Mouse (Mus musculus): ENCODE results near the gene Enox1. TPM values are rescaled to one million over a fixed set of nuclear protein-coding genes. Genes with fewer than 3 reads are reported as not detected.

Enox1 gene
- polyA plus RNA-seq, 1 experiment, result not detected

DNA sequence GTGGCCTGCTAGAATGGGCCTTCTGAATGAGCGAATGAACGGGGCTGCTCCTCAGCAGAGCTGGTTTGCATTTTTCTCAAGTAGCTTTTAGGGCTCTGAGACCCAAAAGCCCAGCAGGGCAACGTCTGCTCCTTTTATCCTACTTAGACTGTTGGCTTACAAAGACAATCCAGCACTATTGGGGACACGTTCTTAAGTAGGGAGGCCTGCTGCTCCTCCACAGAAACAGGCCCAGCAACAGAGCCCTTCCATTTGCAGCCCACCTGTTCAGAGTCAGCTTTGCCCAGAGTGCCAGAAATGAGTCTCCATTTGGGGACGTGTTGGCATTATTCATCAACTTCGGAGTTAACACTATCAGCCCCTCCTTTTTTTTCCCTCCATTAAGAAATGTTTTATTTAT, 548.4 kb downstream of the Enox1 start:
- H3K27ac ChIP-seq (ENCODE audit: insufficient read depth, low read depth, low read length), result no peak overlapping the region
- TF ChIP-seq POLR2A (IDR thresholded peaks at IDR 0.05; ENCODE audit: borderline replicate concordance, low read depth, low read length) (no peak), CTCF (IDR thresholded peaks at IDR 0.05; ENCODE audit: low read depth, low read length) (no peak)
- no peak overlapping the region for H3K4me3 ChIP-seq (ENCODE audit: insufficient read depth, low read length)
- H3K4me1 ChIP-seq (ENCODE audit: control insufficient read depth, insufficient read depth, low read length), result no peaks in the 10 kb centered on the region

- H3K27ac ChIP-seq (ENCODE audit: insufficient read depth, low read depth, low read length), result no peak overlapping the region
- H3K4me3 ChIP-seq (ENCODE audit: insufficient read depth, low read length), result no peak overlapping the region
- no peak for TF ChIP-seq CTCF (IDR thresholded peaks at IDR 0.05; ENCODE audit: low read depth, low read length)
- no peak for TF ChIP-seq POLR2A (IDR thresholded peaks at IDR 0.05; ENCODE audit: borderline replicate concordance, low read depth, low read length)
- no peaks in the 10 kb centered on the region for H3K4me1 ChIP-seq (ENCODE audit: control insufficient read depth, insufficient read depth, low read length)
Observed at GRCm38 (mm10) chr14:77706511-77707246, 550.1 kb downstream of the Enox1 start.

GRCm38 (mm10) chr14:77707279-77707678, 550.7 kb downstream of the Enox1 start:
- Histone ChIP-seq H3K4me3 (ENCODE audit: insufficient read depth, low read length) (no peak overlapping the region), H3K4me1 (ENCODE audit: control insufficient read depth, insufficient read depth, low read length) (no peaks in the 10 kb centered on the region), H3K27ac (ENCODE audit: insufficient read depth, low read depth, low read length) (no peak overlapping the region)
- TF ChIP-seq CTCF (IDR thresholded peaks at IDR 0.05; ENCODE audit: low read depth, low read length) (no peak), POLR2A (IDR thresholded peaks at IDR 0.05; ENCODE audit: borderline replicate concordance, low read depth, low read length) (no peak)

DNA sequence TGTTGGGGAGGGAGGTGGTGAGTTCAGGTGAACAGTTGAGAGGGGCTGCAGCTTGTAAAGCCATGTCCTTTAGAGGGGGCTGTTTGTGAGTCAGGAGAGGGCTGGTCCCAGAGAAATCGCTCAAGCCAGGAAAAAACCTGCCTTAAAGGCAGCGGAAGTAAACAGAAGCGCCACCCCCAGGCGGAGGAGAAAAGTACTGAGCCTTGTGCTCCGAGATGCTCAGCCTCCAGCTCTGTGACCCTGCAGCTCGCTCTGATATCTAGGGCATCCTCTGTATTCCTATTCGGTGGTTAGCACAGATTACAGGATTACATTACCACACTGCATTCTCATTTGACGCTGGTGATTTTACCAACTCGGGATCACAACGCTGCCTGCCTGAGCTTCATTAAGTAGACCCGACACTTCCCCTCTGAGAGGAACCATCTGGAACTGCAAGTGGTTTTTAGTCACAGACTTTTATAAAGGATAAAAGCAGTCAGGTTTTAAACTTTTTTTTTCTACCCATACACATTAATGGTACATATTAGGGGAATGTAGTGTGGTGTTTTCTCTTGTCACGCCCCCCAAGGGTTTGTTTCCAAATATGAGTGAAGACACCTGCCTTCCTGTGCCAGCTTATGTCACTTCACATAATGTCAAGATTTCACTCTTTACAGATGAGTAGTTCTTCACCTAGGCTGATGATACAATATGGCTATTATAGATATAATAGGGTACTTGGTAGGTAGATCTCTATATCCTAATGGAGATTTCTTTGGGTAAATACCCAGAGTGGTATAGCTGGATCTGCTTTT, 552.0 kb downstream of the Enox1 start:
- Histone ChIP-seq H3K4me1 (ENCODE audit: control insufficient read depth, insufficient read depth, low read length) (no peaks in the 10 kb centered on the region), H3K27ac (ENCODE audit: insufficient read depth, low read depth, low read length) (no peak overlapping the region), H3K4me3 (ENCODE audit: insufficient read depth, low read length) (no peak overlapping the region)
- TF ChIP-seq CTCF (IDR thresholded peaks at IDR 0.05; ENCODE audit: low read depth, low read length) (no peak), POLR2A (IDR thresholded peaks at IDR 0.05; ENCODE audit: borderline replicate concordance, low read depth, low read length) (no peak)

- Histone ChIP-seq H3K27ac (ENCODE audit: insufficient read depth, low read depth, low read length) (no peak overlapping the region), H3K4me3 (ENCODE audit: insufficient read depth, low read length) (no peak overlapping the region)
- TF ChIP-seq CTCF (IDR thresholded peaks at IDR 0.05; ENCODE audit: low read depth, low read length), result no peak
Observed at GRCm38 (mm10) chr14:77714931-77715535, 558.5 kb downstream of the Enox1 start.

GRCm38 (mm10) chr14:77716981-77717380, 560.4 kb downstream of the Enox1 start:
- no peak overlapping the region for H3K4me3 ChIP-seq (ENCODE audit: insufficient read depth, low read length)
- H3K27ac ChIP-seq (ENCODE audit: insufficient read depth, low read depth, low read length), result no peak overlapping the region
- no peaks in the 10 kb centered on the region for H3K4me1 ChIP-seq (ENCODE audit: control insufficient read depth, insufficient read depth, low read length)
- no peak for TF ChIP-seq CTCF (IDR thresholded peaks at IDR 0.05; ENCODE audit: low read depth, low read length)
- TF ChIP-seq POLR2A (IDR thresholded peaks at IDR 0.05; ENCODE audit: borderline replicate concordance, low read depth, low read length), result no peak

More at GRCm38 (mm10) chr14:77714931-77715535, 558.5 kb downstream of the Enox1 start:
- no peaks in the 10 kb centered on the region for H3K4me1 ChIP-seq (ENCODE audit: control insufficient read depth, insufficient read depth, low read length)

DNA sequence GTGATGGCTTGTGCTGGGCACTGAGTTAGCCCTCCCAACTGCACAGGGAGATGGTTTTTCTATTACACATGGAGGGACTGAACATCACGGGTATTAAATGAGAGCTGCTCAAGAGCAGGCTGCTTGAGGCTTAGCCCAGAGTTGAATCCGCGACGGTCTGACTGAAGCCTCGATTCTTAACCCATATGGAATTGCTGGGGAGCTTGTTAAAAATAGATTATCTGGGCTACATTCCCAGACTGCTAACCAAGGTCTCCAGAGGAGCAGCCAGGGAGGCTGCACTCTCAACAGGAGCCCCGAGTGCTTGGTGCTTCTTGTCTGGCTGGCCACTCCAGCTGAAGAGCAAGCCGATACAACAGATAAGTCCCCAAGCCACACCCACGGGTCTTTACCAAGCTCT, 562.3 kb downstream of the Enox1 start:
- no peak for TF ChIP-seq POLR2A (IDR thresholded peaks at IDR 0.05; ENCODE audit: borderline replicate concordance, low read depth, low read length)
- no peak for TF ChIP-seq CTCF (IDR thresholded peaks at IDR 0.05; ENCODE audit: low read depth, low read length)
- no peak overlapping the region for H3K4me3 ChIP-seq (ENCODE audit: insufficient read depth, low read length)
- H3K4me1 ChIP-seq (ENCODE audit: control insufficient read depth, insufficient read depth, low read length), result no peaks in the 10 kb centered on the region
- no peak overlapping the region for H3K27ac ChIP-seq (ENCODE audit: insufficient read depth, low read depth, low read length)

- Histone ChIP-seq H3K4me3 (ENCODE audit: insufficient read depth, low read length) (no peak overlapping the region), H3K4me1 (ENCODE audit: control insufficient read depth, insufficient read depth, low read length) (no peaks in the 10 kb centered on the region), H3K27ac (ENCODE audit: insufficient read depth, low read depth, low read length) (no peak overlapping the region)
- no peak for TF ChIP-seq CTCF (IDR thresholded peaks at IDR 0.05; ENCODE audit: low read depth, low read length)
- TF ChIP-seq POLR2A (IDR thresholded peaks at IDR 0.05; ENCODE audit: borderline replicate concordance, low read depth, low read length), result no peak
Observed at GRCm38 (mm10) chr14:77738056-77738455, 581.5 kb downstream of the Enox1 start.

DNA sequence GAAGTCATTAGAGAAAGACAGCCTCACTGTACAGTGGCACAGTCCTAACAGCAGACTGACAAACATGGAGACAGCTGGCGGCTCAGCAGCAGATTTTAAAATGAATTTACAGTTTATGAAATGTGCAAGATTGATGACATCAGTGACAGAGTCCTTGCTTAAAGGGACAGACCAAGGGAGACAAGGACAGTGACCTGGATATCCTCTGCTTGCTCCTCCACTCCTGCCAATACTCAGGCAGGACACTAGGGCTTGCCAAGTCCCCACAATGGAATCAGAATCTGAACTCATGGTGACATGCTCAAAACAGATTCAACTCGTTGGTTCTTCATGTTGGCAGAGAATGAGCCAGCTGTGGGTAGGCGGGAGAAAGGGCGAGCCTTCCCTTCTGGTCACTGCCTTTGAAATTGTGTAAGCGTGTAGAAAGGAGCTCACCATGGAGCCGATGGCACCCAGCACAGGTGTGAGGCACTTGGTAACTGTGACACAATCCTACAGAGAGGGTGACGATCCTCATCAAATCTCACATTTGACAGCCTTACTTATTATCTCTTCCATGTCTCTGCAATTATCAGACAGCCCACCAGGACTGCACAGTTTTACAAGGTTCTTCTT, 582.3 kb downstream of the Enox1 start:
- TF ChIP-seq CTCF (IDR thresholded peaks at IDR 0.05; ENCODE audit: low read depth, low read length), result no peak
- no peak for TF ChIP-seq POLR2A (IDR thresholded peaks at IDR 0.05; ENCODE audit: borderline replicate concordance, low read depth, low read length)
- no peaks in the 10 kb centered on the region for H3K4me1 ChIP-seq (ENCODE audit: control insufficient read depth, insufficient read depth, low read length)

More for the DNA sequence above, 582.3 kb downstream of the Enox1 start:
- Histone ChIP-seq H3K27ac (ENCODE audit: insufficient read depth, low read depth, low read length) (no peak overlapping the region), H3K4me3 (ENCODE audit: insufficient read depth, low read length) (no peak overlapping the region)
